16 mouse cellular contexts compared by ENCODE assay signal in genomic region chr15:102188883-102189282, GRCm38 (mm10). TPM values are rescaled to one million over a fixed set of nuclear protein-coding genes. Genes with fewer than 3 reads are reported as not detected.
DNase-seq lines count a peak whose midpoint lies in the region; ATAC-seq lines count a peak whose summit lies in the region.
"Had no signal": no experiment of that assay in that cellular context is flagged by ENCODE, and none has a peak within 500 bp of the region (broad histone marks: within the 10 kb centered on the region; RNA-seq: fewer than 3 reads in every experiment).

No protein-coding gene starts in this region.

- H3K4me2 ChIP-seq in liver, embryonic 13.5 days, result 0 out of 2 replicates have a peak overlapping the region, but pooled peaks have one; percentile 21
- no peak overlapping the region for H3K4me2 ChIP-seq in liver, embryonic 12.5 days
- no peak overlapping the region for H3K4me2 ChIP-seq in kidney, embryonic 14.5 days (replicated peaks; ENCODE audit: low read depth, low read length)
- peak overlapping the region; percentile 33 for H3K4me2 ChIP-seq in liver, embryonic 16.5 days (ENCODE audit: low read depth, low read length)
- no peak overlapping the region for H3K4me2 ChIP-seq in hindbrain, embryonic 12.5 days (replicated peaks)
- H3K4me2 ChIP-seq: forebrain, embryonic 15.5 days had no signal

- peak overlapping the region; percentile 29; the same call in 1 of the 2 replicates for H3K27ac ChIP-seq in liver, embryonic 13.5 days
- H3K27ac ChIP-seq in liver, embryonic 12.5 days, result no peak overlapping the region
- 0 out of 2 replicates have a peak overlapping the region, but pooled peaks have one; percentile 59 for H3K27ac ChIP-seq in embryonic facial prominence, embryonic 10.5 days (replicated peaks)
- no peak overlapping the region for H3K27ac ChIP-seq in kidney, embryonic 14.5 days (ENCODE audit: low read depth, low read length)
- peak overlapping the region; percentile 34; the same call in 1 of the 2 replicates for H3K27ac ChIP-seq in liver, embryonic 16.5 days (ENCODE audit: low read length)
- H3K27ac ChIP-seq in hindbrain, embryonic 12.5 days, result no peak overlapping the region
- H3K27ac ChIP-seq: forebrain, embryonic 15.5 days had no signal

- no peak overlapping the region for H3K9ac ChIP-seq in liver, embryonic 13.5 days
- H3K9ac ChIP-seq in liver, embryonic 12.5 days, result no peak overlapping the region
- 0 out of 2 replicates have a peak overlapping the region, but pooled peaks have one; percentile 4 for H3K9ac ChIP-seq in kidney, embryonic 14.5 days (ENCODE audit: low read depth, low read length)
- H3K9ac ChIP-seq in liver, embryonic 16.5 days (ENCODE audit: low read depth, low read length), result peak overlapping the region; percentile 40; the same call in 1 of the 2 replicates
- H3K9ac ChIP-seq in hindbrain, embryonic 12.5 days, result no peak overlapping the region
- H3K9ac ChIP-seq: forebrain, embryonic 15.5 days had no signal

- ATAC-seq in liver, embryonic 13.5 days (ENCODE audit: low read depth), result no peak
- no peak for ATAC-seq in liver, embryonic 12.5 days
- ATAC-seq in kidney, embryonic 14.5 days (ENCODE audit: low FRiP score, low TSS enrichment), result peak; percentile 5; the same call in 1 of the 2 replicates
- peak; percentile 53 for ATAC-seq in liver, embryonic 16.5 days (ENCODE audit: low read depth)
- ATAC-seq in hindbrain, embryonic 12.5 days (ENCODE audit: low FRiP score), result no peak
- ATAC-seq: forebrain, embryonic 15.5 days had no signal

- no peak for DNase-seq in liver, embryonic 13.5 days
- DNase-seq in embryonic facial prominence, embryonic 10.5 days (ENCODE audit: low spot score), result no peak
- no peak for DNase-seq in thymus, postnatal 25 days
- DNase-seq in thymus, postnatal 10 days (ENCODE audit: low spot score in 2 of 2), result no peak
- DNase-seq: adrenal gland, adult 2 months; B cell, adult 2 months; cerebellum, postnatal 14 days; gastrocnemius, postnatal 14 days; thymus, postnatal 4 days had no signal

- H3K9me3 ChIP-seq in liver, embryonic 13.5 days (replicated peaks), result no peaks in the 10 kb centered on the region
- H3K9me3 ChIP-seq in liver, embryonic 12.5 days (replicated peaks), result no peaks in the 10 kb centered on the region
- no peaks in the 10 kb centered on the region for H3K9me3 ChIP-seq in embryonic facial prominence, embryonic 10.5 days
- H3K9me3 ChIP-seq in kidney, embryonic 14.5 days (ENCODE audit: control insufficient read depth, low read length), result no peaks in the 10 kb centered on the region
- H3K9me3 ChIP-seq in liver, embryonic 16.5 days (replicated peaks; ENCODE audit: control insufficient read depth, low read length), result no peaks in the 10 kb centered on the region
- no peaks in the 10 kb centered on the region for H3K9me3 ChIP-seq in hindbrain, embryonic 12.5 days (replicated peaks)
- H3K9me3 ChIP-seq: forebrain, embryonic 15.5 days; heart, embryonic 10.5 days; megakaryocyte, embryonic 14.5 days had no signal

- 57% methylated on average over 6 of the region's 6 CpGs for WGBS in liver, embryonic 13.5 days (ENCODE audit: insufficient replicate concordance)
- 50% methylated on average over 6 of the region's 6 CpGs for WGBS in liver, embryonic 12.5 days (ENCODE audit: insufficient replicate concordance)
- WGBS in embryonic facial prominence, embryonic 10.5 days, result 71% methylated on average over 6 of the region's 6 CpGs
- 59% methylated on average over 6 of the region's 6 CpGs for WGBS in kidney, embryonic 14.5 days
- 34% methylated on average over 6 of the region's 6 CpGs for WGBS in liver, embryonic 16.5 days (ENCODE audit: insufficient replicate concordance)
- 66% methylated on average over 6 of the region's 6 CpGs for WGBS in hindbrain, embryonic 12.5 days

- peaks cover 38% of the 10 kb centered on the region for H3K4me1 ChIP-seq in liver, embryonic 13.5 days (replicated peaks)
- H3K4me1 ChIP-seq in liver, embryonic 12.5 days, result peaks cover 27% of the 10 kb centered on the region
- H3K4me1 ChIP-seq in embryonic facial prominence, embryonic 10.5 days, result peaks cover 37% of the 10 kb centered on the region
- peaks cover 16% of the 10 kb centered on the region for H3K4me1 ChIP-seq in kidney, embryonic 14.5 days (ENCODE audit: control insufficient read depth, insufficient read depth, low read length)
- H3K4me1 ChIP-seq in liver, embryonic 16.5 days (ENCODE audit: control insufficient read depth, low read depth, low read length), result peaks cover 11% of the 10 kb centered on the region
- no peaks in the 10 kb centered on the region for H3K4me1 ChIP-seq in hindbrain, embryonic 12.5 days
- H3K4me1 ChIP-seq: forebrain, embryonic 15.5 days had no signal

- H3K4me3 ChIP-seq in liver, embryonic 13.5 days (replicated peaks), result no peak overlapping the region
- H3K4me3 ChIP-seq in liver, embryonic 12.5 days, result no peak overlapping the region
- H3K4me3 ChIP-seq in embryonic facial prominence, embryonic 10.5 days, result no peak overlapping the region
- no peak overlapping the region for H3K4me3 ChIP-seq in kidney, embryonic 14.5 days (ENCODE audit: low read length)
- peak overlapping the region; percentile 39 for H3K4me3 ChIP-seq in liver, embryonic 16.5 days (ENCODE audit: low read depth, low read length)
- no peak overlapping the region for H3K4me3 ChIP-seq in hindbrain, embryonic 12.5 days
- H3K4me3 ChIP-seq: forebrain, embryonic 15.5 days; heart, embryonic 10.5 days; megakaryocyte, embryonic 14.5 days had no signal

- H3K36me3 ChIP-seq in liver, embryonic 13.5 days, result 0 out of 2 replicates have a peak, but pooled peaks cover 4% of the 10 kb centered on the region
- peaks cover 3% of the 10 kb centered on the region for H3K36me3 ChIP-seq in liver, embryonic 12.5 days
- H3K36me3 ChIP-seq in embryonic facial prominence, embryonic 10.5 days (replicated peaks), result peaks cover 47% of the 10 kb centered on the region
- peaks cover 9% of the 10 kb centered on the region; the same call in 1 of the 2 replicates for H3K36me3 ChIP-seq in kidney, embryonic 14.5 days (ENCODE audit: control insufficient read depth, insufficient read depth, low read length)
- H3K36me3 ChIP-seq in liver, embryonic 16.5 days (ENCODE audit: control insufficient read depth, insufficient read depth), result no peaks in the 10 kb centered on the region
- peaks cover 16% of the 10 kb centered on the region for H3K36me3 ChIP-seq in hindbrain, embryonic 12.5 days
- H3K36me3 ChIP-seq: forebrain, embryonic 15.5 days had no signal

- H3K27me3 ChIP-seq in liver, embryonic 13.5 days, result no peaks in the 10 kb centered on the region
- H3K27me3 ChIP-seq in liver, embryonic 12.5 days (replicated peaks), result peaks cover 21% of the 10 kb centered on the region
- no peaks in the 10 kb centered on the region for H3K27me3 ChIP-seq in embryonic facial prominence, embryonic 10.5 days (replicated peaks; ENCODE audit: low read depth, poor library complexity, severe bottlenecking)
- H3K27me3 ChIP-seq in kidney, embryonic 14.5 days (ENCODE audit: control insufficient read depth, insufficient read depth, low read length), result no peaks in the 10 kb centered on the region
- H3K27me3 ChIP-seq in liver, embryonic 16.5 days (ENCODE audit: control insufficient read depth, insufficient read depth, low read depth, low read length), result no peaks in the 10 kb centered on the region
- H3K27me3 ChIP-seq in hindbrain, embryonic 12.5 days, result no peaks in the 10 kb centered on the region
- H3K27me3 ChIP-seq: forebrain, embryonic 15.5 days had no signal

RNA-seq across cellular contexts. Expression of gene Zfp740, which starts 14.2 kb away (rescaled TPM):
- 14.8 and 21.8 TPM in 2 replicates for polyA plus RNA-seq in liver, embryonic 13.5 days (2015; fragmentation: Nextera tagmentation; extraction: Ambion mirVana)
- polyA plus RNA-seq in liver, embryonic 12.5 days (2016; fragmentation: Nextera tagmentation; extraction: Ambion mirVana), result 31.2 and 32.0 TPM in 2 replicates
- polyA plus RNA-seq in embryonic facial prominence, embryonic 10.5 days (2016; fragmentation: Nextera tagmentation; extraction: Ambion mirVana), result 77.6 and 79.3 TPM in 2 replicates
- polyA plus RNA-seq in kidney, embryonic 14.5 days (2014; fragmentation: Nextera tagmentation; extraction: Ambion mirVana), result 30.1 and 59.9 TPM in 2 replicates
- polyA plus RNA-seq in liver, embryonic 16.5 days (2015; fragmentation: Nextera tagmentation; extraction: Ambion mirVana), result 16.3 and 17.1 TPM in 2 replicates
- polyA plus RNA-seq in hindbrain, embryonic 12.5 days (2016; fragmentation: Nextera tagmentation; extraction: Ambion mirVana), result 111 and 113 TPM in 2 replicates

RNA-seq across cellular contexts. Expression of gene Csad, which starts 15.6 kb away (rescaled TPM):
- 20.8 and 22.0 TPM in 2 replicates for polyA plus RNA-seq in liver, embryonic 13.5 days (2015; fragmentation: Nextera tagmentation; extraction: Ambion mirVana)
- polyA plus RNA-seq in liver, embryonic 12.5 days (2016; fragmentation: Nextera tagmentation; extraction: Ambion mirVana), result 21.9 and 26.6 TPM in 2 replicates
- 48.6 and 48.7 TPM in 2 replicates for polyA plus RNA-seq in embryonic facial prominence, embryonic 10.5 days (2016; fragmentation: Nextera tagmentation; extraction: Ambion mirVana)
- 50.6 and 68.1 TPM in 2 replicates for polyA plus RNA-seq in kidney, embryonic 14.5 days (2014; fragmentation: Nextera tagmentation; extraction: Ambion mirVana)
- polyA plus RNA-seq in liver, embryonic 16.5 days (2015; fragmentation: Nextera tagmentation; extraction: Ambion mirVana), result 53.0 and 60.2 TPM in 2 replicates
- 49.3 and 53.5 TPM in 2 replicates for polyA plus RNA-seq in hindbrain, embryonic 12.5 days (2016; fragmentation: Nextera tagmentation; extraction: Ambion mirVana)

RNA-seq across cellular contexts. Expression of gene Soat2, which starts 38.6 kb away (rescaled TPM):
- polyA plus RNA-seq in liver, embryonic 13.5 days (2015; fragmentation: Nextera tagmentation; extraction: Ambion mirVana), result 31.0 and 31.3 TPM in 2 replicates
- 28.3 and 29.8 TPM in 2 replicates for polyA plus RNA-seq in liver, embryonic 12.5 days (2016; fragmentation: Nextera tagmentation; extraction: Ambion mirVana)
- polyA plus RNA-seq in embryonic facial prominence, embryonic 10.5 days (2016; fragmentation: Nextera tagmentation; extraction: Ambion mirVana), result 0.09 and 0.18 TPM in 2 replicates
- 0.11 and 0.28 TPM in 2 replicates for polyA plus RNA-seq in kidney, embryonic 14.5 days (2014; fragmentation: Nextera tagmentation; extraction: Ambion mirVana)
- 33.6 and 34.4 TPM in 2 replicates for polyA plus RNA-seq in liver, embryonic 16.5 days (2015; fragmentation: Nextera tagmentation; extraction: Ambion mirVana)
- 0.09 TPM in 1 of 2 replicates, not detected in the other for polyA plus RNA-seq in hindbrain, embryonic 12.5 days (2016; fragmentation: Nextera tagmentation; extraction: Ambion mirVana)
- polyA plus RNA-seq: forebrain, embryonic 15.5 days had no signal

RNA-seq across cellular contexts. Expression of gene Itgb7, which starts 42.9 kb away (rescaled TPM):
- 5.5 and 6.5 TPM in 2 replicates for polyA plus RNA-seq in liver, embryonic 13.5 days (2015; fragmentation: Nextera tagmentation; extraction: Ambion mirVana)
- 6.4 and 8.9 TPM in 2 replicates for polyA plus RNA-seq in liver, embryonic 12.5 days (2016; fragmentation: Nextera tagmentation; extraction: Ambion mirVana)
- polyA plus RNA-seq in embryonic facial prominence, embryonic 10.5 days (2016; fragmentation: Nextera tagmentation; extraction: Ambion mirVana), result 1.1 and 1.6 TPM in 2 replicates
- polyA plus RNA-seq in kidney, embryonic 14.5 days (2014; fragmentation: Nextera tagmentation; extraction: Ambion mirVana), result 1.1 and 1.7 TPM in 2 replicates
- polyA plus RNA-seq in liver, embryonic 16.5 days (2015; fragmentation: Nextera tagmentation; extraction: Ambion mirVana), result 5.5 and 5.6 TPM in 2 replicates
- 1.1 and 2.2 TPM in 2 replicates for polyA plus RNA-seq in hindbrain, embryonic 12.5 days (2016; fragmentation: Nextera tagmentation; extraction: Ambion mirVana)

RNA-seq across cellular contexts. Expression of gene Igfbp6, which starts 44.7 kb away (rescaled TPM):
- 1.1 and 1.2 TPM in 2 replicates for polyA plus RNA-seq in liver, embryonic 13.5 days (2015; fragmentation: Nextera tagmentation; extraction: Ambion mirVana)
- 0.72 and 1.1 TPM in 2 replicates for polyA plus RNA-seq in liver, embryonic 12.5 days (2016; fragmentation: Nextera tagmentation; extraction: Ambion mirVana)
- polyA plus RNA-seq in embryonic facial prominence, embryonic 10.5 days (2016; fragmentation: Nextera tagmentation; extraction: Ambion mirVana), result 0.26 and 0.36 TPM in 2 replicates
- polyA plus RNA-seq in kidney, embryonic 14.5 days (2014; fragmentation: Nextera tagmentation; extraction: Ambion mirVana), result 24.0 and 27.1 TPM in 2 replicates
- polyA plus RNA-seq in liver, embryonic 16.5 days (2015; fragmentation: Nextera tagmentation; extraction: Ambion mirVana), result 1.5 and 2.4 TPM in 2 replicates
- polyA plus RNA-seq in hindbrain, embryonic 12.5 days (2016; fragmentation: Nextera tagmentation; extraction: Ambion mirVana), result 0.42 TPM in 1 of 2 replicates, not detected in the other

Comparison
In these comparisons a context has a peak if more than half of its experiments do, and no peak if none do; other contexts are left out.
1. ATAC-seq: peak in kidney, embryonic 14.5 days (single experiment) and liver, embryonic 16.5 days (single experiment); none in liver, embryonic 13.5 days (single experiment), liver, embryonic 12.5 days (single experiment) and hindbrain, embryonic 12.5 days (single experiment).
2. H3K27ac ChIP-seq: peak in liver, embryonic 13.5 days (single experiment), embryonic facial prominence, embryonic 10.5 days (single experiment) and liver, embryonic 16.5 days (single experiment); none in liver, embryonic 12.5 days (single experiment), kidney, embryonic 14.5 days (single experiment) and hindbrain, embryonic 12.5 days (single experiment).
3. H3K4me2 ChIP-seq: peak in liver, embryonic 13.5 days (single experiment) and liver, embryonic 16.5 days (single experiment); none in liver, embryonic 12.5 days (single experiment), kidney, embryonic 14.5 days (single experiment) and hindbrain, embryonic 12.5 days (single experiment).
4. H3K9ac ChIP-seq: peak in kidney, embryonic 14.5 days (single experiment) and liver, embryonic 16.5 days (single experiment); none in liver, embryonic 13.5 days (single experiment), liver, embryonic 12.5 days (single experiment) and hindbrain, embryonic 12.5 days (single experiment).
5. RNA of gene Soat2, which starts 38.6 kb away (polyA plus RNA-seq): 33.6 to 34.4 TPM in liver, embryonic 16.5 days, 31.0 to 31.3 TPM in liver, embryonic 13.5 days and 28.3 to 29.8 TPM in liver, embryonic 12.5 days; 0.11 to 0.28 TPM in kidney, embryonic 14.5 days, 0.09 TPM in hindbrain, embryonic 12.5 days and 0.09 to 0.18 TPM in embryonic facial prominence, embryonic 10.5 days; every median in the first group is over 10 times any median in the second.